Mouse (Mus musculus): ENCODE measurements around the gene Gpr141. TPM values are rescaled to one million over a fixed set of nuclear protein-coding genes. Genes with fewer than 3 reads are reported as not detected.

Gene Gpr141
- 5.1 TPM for polyA plus RNA-seq (2014; fragmentation: Illumina TruSeq; extraction: RNeasy Lipid Tissue Mini Kit (QIAGEN cat#74804))

GRCm38 (mm10) chr13:19824071-19824470 is at the start of gene Gpr141:
Gene Gpr141, minus strand, starts transcription at chr13:19824257.

Other genes with a start within 250 kb of the Gpr141 start
- gene Epdr1, start 204.3 kb downstream of the Gpr141 start, polyA plus RNA-seq (2014; fragmentation: Illumina TruSeq; extraction: RNeasy Lipid Tissue Mini Kit (QIAGEN cat#74804)): 43.4 TPM
- gene Sfrp4, start 201.2 kb downstream of the Gpr141 start, polyA plus RNA-seq (2014; fragmentation: Illumina TruSeq; extraction: RNeasy Lipid Tissue Mini Kit (QIAGEN cat#74804)): 155 TPM
- not detected for gene Nme8, start 126.5 kb downstream of the Gpr141 start, polyA plus RNA-seq (2014; fragmentation: Illumina TruSeq; extraction: RNeasy Lipid Tissue Mini Kit (QIAGEN cat#74804))

Data from ovary, adult 10 weeks (tissue).